Mouse (Mus musculus) brain, embryonic 14.5 days (tissue): ENCODE data around the gene Tgfbr1.

ENCODE experiments used
- CTCF ChIP-seq: fragments of 200-500 bp; IDR thresholded peaks from 2 replicates; pipeline ENCODE4 v1.5.1; 2012; ENCODE audit warnings: inconsistent platforms, mild to moderate bottlenecking, moderate library complexity, borderline replicate concordance; ENCODE audit not compliant: insufficient read depth, insufficient read length; ENCODE audit errors: extremely low read depth
- POLR2A ChIP-seq: fragments of 200-500 bp; IDR thresholded peaks from 2 replicates; pipeline ENCODE4 v1.6.1; 2012; ENCODE audit warnings: mild to moderate bottlenecking, inconsistent platforms, borderline replicate concordance; ENCODE audit not compliant: poor library complexity, insufficient read depth, insufficient read length, severe bottlenecking; ENCODE audit errors: extremely low read depth

DNA sequence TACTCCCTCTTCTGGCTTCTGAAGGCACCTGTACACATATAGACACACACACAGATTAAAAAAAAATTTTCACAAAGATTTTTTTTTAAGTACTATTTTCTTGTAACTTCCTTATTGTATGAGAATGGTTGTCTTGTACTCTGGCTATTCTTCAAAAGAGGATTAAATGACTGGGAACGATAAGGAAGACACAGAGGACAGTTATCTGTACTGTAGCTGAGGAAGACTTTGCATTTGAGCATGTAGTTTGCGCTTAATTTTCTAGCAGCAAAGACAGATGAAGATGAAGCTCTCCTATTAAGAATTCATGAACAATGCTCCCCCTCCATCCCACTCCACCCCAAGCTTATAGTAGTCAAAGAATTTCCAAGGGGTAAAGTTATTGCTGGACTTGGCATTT is 9.6 kb downstream of the Tgfbr1 start:
- no peak for TF ChIP-seq CTCF
- TF ChIP-seq POLR2A: no peak
